Mouse (Mus musculus) forebrain, embryonic 16.5 days (tissue): ENCODE measurements around the gene Lztr1. TPM values are rescaled to one million over a fixed set of nuclear protein-coding genes. Genes with fewer than 3 reads are reported as not detected.

Experiments used
- ATAC-seq: fragments of 200-750 bp; cut with Nextera tagmentation; 2 replicates; pipeline ENCODE4 v1.8.0; 2017; ENCODE audit warnings: mild to moderate bottlenecking, moderate library complexity
- H3K27ac ChIP-seq: fragments of 300-500 bp; sonication (generic); 2 replicates; pipeline ENCODE4 v1.5.1; 2014; ENCODE audit warnings: low read length, control low read depth
- H3K27me3 ChIP-seq: fragments of 300-500 bp; sonication (generic); replicated peaks from 2 replicates; pipeline ENCODE4 v1.6.1; 2014; ENCODE audit warnings: low read length; ENCODE audit not compliant: control insufficient read depth, insufficient read depth
- H3K36me3 ChIP-seq: fragments of 300-500 bp; sonication (generic); 2 replicates; pipeline ENCODE4 v1.6.1; 2014; ENCODE audit not compliant: control insufficient read depth, insufficient read depth
- H3K4me1 ChIP-seq: fragments of 300-500 bp; sonication (generic); replicated peaks from 2 replicates; pipeline ENCODE4 v1.6.1; 2014; ENCODE audit warnings: low read length; ENCODE audit not compliant: control insufficient read depth, insufficient read depth
- H3K4me2 ChIP-seq: fragments of 300-500 bp; sonication (generic); 2 replicates; pipeline ENCODE4 v1.6.1; 2014; ENCODE audit warnings: mild to moderate bottlenecking, low read length, control low read depth
- H3K4me3 ChIP-seq: fragments of 300-500 bp; sonication (generic); replicated peaks from 2 replicates; pipeline ENCODE4 v1.5.1; 2014; ENCODE audit warnings: mild to moderate bottlenecking, low read length, control low read depth
- H3K9ac ChIP-seq: fragments of 300-500 bp; sonication (generic); replicated peaks from 2 replicates; pipeline ENCODE4 v1.6.1; 2014; ENCODE audit warnings: low read depth, low read length, control low read depth
- H3K9me3 ChIP-seq: fragments of 300-500 bp; sonication (generic); 2 replicates; pipeline ENCODE4 v1.6.1; 2016; ENCODE audit warnings: low read length; ENCODE audit not compliant: control insufficient read depth
- WGBS: fragments of 180-500 bp; shearing (Covaris S2); extraction: QIAGEN DNeasy Blood & Tissue Kit; methylation state at CpG from one replicate; pipeline ENCODE4 v1.1.7; 2014; 5-methylcytosine and 5-hydroxymethylcytosine counted together
- polyA plus RNA-seq: library from polyadenylated mRNA; unstranded; fragments of >200 nt; fragmentation: Nextera tagmentation; extraction: Ambion mirVana; gene quantifications from 2 replicates; pipeline ENCODE4 v1.2.1, GENCODE M21; 2015

Lztr1 gene
- polyA plus RNA-seq, result 130 and 150 TPM in 2 replicates

DNA sequence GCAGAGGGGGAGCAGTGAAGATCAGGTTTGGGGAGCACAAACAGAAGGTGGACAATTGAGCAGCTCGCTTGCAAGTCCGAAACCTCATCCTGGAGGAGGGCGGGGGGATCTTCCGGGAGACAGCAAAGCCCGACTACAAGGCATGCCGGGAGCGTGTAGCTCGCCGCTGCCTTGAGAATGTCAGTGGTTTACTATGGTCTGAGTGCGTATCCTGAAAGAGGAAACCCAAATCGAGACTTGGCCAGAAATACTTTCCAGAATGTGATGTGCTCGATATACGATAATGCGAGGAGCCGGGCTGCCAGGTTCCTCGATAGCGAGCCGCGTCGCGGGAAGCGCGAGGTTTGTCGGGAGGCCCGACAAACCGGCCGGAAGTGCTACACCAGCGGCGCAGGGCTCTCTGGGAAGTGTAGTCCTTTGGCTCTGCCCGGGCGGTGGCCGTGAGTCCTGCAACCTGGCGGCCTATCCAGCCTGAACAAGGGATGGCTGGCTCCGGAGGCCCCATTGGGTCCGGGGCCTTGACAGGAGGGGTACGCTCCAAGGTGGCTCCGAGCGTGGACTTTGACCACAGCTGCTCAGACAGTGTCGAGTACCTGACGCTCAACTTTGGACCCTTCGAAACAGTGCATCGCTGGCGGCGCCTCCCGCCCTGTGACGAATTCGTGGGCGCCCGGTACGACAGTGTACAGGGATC is at the start of gene Lztr1:
Gene Lztr1 (plus strand): TSS at position 143 of the 694 bp plus-strand sequence.
- peak within 1 kb of the TSS; percentile 85 for H3K27ac ChIP-seq
- peak within 1 kb of the TSS; percentile 88 for H3K4me3 ChIP-seq
- H3K27me3 ChIP-seq, result no peaks in the 10 kb centered on the region; the same call in 1 of the 2 replicates
- peak within 1 kb of the TSS; percentile 81 for H3K4me2 ChIP-seq
- WGBS, result under 1% methylated on average over 50 of the region's 50 CpGs
- peaks cover 16% of the 10 kb centered on the region for H3K4me1 ChIP-seq
- no peaks in the 10 kb centered on the region for H3K36me3 ChIP-seq
- H3K9me3 ChIP-seq, result no peaks in the 10 kb centered on the region
- ATAC-seq, result peak; percentile 98
- peak within 1 kb of the TSS; percentile 90 for H3K9ac ChIP-seq

DNA sequence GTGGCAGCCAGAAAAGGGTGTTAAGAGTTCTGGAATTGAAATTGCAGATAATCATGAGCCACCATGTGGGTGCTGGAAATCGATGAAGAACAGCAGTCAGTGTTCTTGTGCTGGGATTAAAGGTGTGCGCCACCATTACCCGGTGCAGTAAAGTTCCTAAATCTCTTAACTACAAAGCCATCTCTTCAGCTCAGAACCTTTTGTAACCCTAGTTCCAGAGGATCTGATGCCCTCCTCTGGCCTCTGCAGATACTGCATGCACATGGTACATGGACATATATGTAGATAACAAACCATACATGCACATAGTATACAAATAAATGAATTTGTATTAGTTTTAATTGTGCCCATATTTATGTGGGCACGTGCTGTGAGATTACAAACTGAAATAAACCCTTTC is 48.2 kb upstream of the Lztr1 start:
- Histone ChIP-seq H3K4me1 (peaks cover 15% of the 10 kb centered on the region), H3K4me2 (no peak overlapping the region), H3K9me3 (no peaks in the 10 kb centered on the region), H3K27ac (no peak overlapping the region), H3K9ac (no peak overlapping the region), H3K4me3 (no peak overlapping the region), H3K27me3 (no peaks in the 10 kb centered on the region), H3K36me3 (peaks cover 2% of the 10 kb centered on the region; the same call in 1 of the 2 replicates)
- WGBS, result 86% methylated on average over 4 of the region's 4 CpGs
- no peak for ATAC-seq

DNA sequence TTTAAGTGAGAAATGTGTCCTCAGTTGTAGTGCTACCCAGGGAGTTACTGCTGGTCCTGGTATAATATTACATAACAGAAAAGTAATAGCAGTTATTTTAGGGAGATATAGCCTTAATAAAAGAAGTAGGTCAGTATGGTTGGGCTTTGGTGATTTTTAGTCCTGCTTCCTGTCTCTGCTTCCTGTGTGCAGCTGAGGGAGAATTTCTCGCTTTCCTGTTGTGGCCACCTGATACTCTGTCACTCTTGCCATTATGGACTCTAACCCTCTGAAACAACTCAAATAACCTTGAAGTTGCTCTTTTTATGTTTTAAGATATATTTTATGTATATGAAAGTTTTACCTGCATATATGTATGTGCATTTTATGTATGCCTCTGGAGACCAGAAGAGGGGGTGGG is 46.9 kb upstream of the Lztr1 start:
- H3K9ac ChIP-seq, result no peak overlapping the region
- H3K27ac ChIP-seq, result no peak overlapping the region
- no peaks in the 10 kb centered on the region for H3K27me3 ChIP-seq
- no peak for ATAC-seq
- no peaks in the 10 kb centered on the region for H3K9me3 ChIP-seq
- 96% methylated on average over 1 of the region's 1 CpGs for WGBS
- peaks cover 3% of the 10 kb centered on the region for H3K4me1 ChIP-seq
- peaks cover 2% of the 10 kb centered on the region; the same call in 1 of the 2 replicates for H3K36me3 ChIP-seq
- no peak overlapping the region for H3K4me2 ChIP-seq
- no peak overlapping the region for H3K4me3 ChIP-seq

DNA sequence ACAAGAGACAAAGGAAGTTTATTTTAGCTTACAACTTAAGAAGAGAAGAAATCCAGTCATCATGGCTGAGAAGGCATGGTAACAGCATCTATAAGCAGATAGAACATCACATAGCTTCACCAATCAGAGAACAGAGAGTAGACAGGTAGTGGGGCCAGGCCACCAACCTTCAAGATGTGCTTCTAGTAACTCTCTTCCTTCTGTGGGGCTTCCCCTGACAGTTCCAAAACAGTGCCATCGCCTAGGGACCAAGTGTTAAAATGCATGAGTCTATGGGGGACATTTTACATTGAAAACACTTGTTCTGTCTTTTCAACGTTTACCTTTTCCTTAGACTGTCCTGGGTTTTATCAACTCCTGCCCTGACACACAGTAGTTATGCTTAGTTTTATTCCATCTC is 45.3 kb upstream of the Lztr1 start:
- Histone ChIP-seq H3K9ac (no peak overlapping the region), H3K4me3 (no peak overlapping the region), H3K9me3 (no peaks in the 10 kb centered on the region), H3K4me2 (no peak overlapping the region), H3K27me3 (no peaks in the 10 kb centered on the region), H3K36me3 (peaks cover 2% of the 10 kb centered on the region; the same call in 1 of the 2 replicates), H3K27ac (no peak overlapping the region), H3K4me1 (peaks cover 4% of the 10 kb centered on the region)
- WGBS, result 91% methylated on average over 2 of the region's 2 CpGs
- no peak for ATAC-seq

DNA sequence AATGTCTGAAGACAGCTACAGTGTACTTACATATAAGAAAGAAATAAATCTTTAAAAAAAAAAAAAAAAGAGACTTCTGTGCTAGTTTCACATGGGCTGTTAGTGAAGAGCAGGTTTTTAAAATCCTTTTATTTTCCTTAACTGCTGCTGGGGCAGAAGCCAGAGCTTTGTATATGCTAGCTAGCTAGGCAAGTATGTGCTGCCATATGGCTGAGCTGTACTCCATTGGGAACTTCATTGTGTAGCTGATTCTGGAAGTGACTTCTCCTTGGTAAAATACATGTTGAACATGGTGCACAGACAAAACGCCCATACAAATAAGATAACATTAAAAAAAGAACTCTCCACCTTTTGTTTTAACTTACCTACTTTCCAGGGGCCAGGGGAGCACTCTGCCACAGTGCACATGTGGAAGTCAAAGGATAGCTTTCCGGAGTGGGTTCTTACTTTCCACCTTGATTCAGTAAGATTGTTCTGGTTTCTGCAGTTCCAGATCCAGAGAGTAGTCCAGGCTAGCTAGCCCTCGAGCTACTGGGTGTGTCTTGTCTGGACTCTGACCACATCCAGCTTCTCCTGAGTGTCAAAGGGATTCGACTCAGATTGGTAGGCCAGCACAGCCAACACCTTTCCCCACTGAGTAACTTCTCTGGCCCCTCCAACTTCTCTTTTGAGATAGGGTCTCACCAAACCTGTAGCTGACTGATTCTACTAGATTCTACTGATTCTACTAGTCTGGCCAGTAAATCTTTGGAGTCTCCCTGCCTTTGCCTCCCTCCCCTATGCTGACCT is 41.4 kb upstream of the Lztr1 start:
- H3K9ac ChIP-seq, result no peak overlapping the region
- WGBS, result 90% methylated on average over 4 of the region's 4 CpGs
- H3K36me3 ChIP-seq, result no peaks in the 10 kb centered on the region
- no peaks in the 10 kb centered on the region for H3K9me3 ChIP-seq
- H3K4me1 ChIP-seq, result peaks cover 4% of the 10 kb centered on the region
- no peak overlapping the region for H3K4me2 ChIP-seq
- no peak overlapping the region for H3K4me3 ChIP-seq
- no peak overlapping the region for H3K27ac ChIP-seq
- ATAC-seq, result no peak
- H3K27me3 ChIP-seq, result no peaks in the 10 kb centered on the region

DNA sequence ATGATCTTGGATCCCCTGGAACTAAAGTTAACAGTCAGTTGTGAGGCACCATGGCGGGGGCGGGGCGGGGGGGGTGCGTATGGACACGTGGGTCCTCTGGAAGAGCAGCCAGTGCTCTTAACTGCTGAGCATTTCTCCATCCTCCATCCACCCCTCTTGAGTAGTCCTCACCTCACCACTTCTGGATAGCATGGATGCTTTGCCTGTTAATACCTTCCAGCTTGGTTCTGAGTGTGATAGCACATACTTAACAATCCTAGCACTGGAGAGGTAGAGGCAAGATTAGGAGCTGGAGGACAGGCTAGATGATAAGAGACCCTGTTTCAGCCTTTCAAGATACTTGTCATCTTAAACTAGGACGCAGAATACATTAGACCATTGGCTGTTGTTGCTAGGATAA is 36.0 kb upstream of the Lztr1 start:
- Histone ChIP-seq H3K4me1 (peaks cover 3% of the 10 kb centered on the region; the same call in 1 of the 2 replicates), H3K36me3 (no peaks in the 10 kb centered on the region), H3K9me3 (no peaks in the 10 kb centered on the region), H3K27ac (no peak overlapping the region), H3K4me3 (no peak overlapping the region), H3K9ac (no peak overlapping the region), H3K4me2 (no peak overlapping the region), H3K27me3 (no peaks in the 10 kb centered on the region)
- WGBS, result 93% methylated on average over 6 of the region's 6 CpGs
- ATAC-seq, result no peak

DNA sequence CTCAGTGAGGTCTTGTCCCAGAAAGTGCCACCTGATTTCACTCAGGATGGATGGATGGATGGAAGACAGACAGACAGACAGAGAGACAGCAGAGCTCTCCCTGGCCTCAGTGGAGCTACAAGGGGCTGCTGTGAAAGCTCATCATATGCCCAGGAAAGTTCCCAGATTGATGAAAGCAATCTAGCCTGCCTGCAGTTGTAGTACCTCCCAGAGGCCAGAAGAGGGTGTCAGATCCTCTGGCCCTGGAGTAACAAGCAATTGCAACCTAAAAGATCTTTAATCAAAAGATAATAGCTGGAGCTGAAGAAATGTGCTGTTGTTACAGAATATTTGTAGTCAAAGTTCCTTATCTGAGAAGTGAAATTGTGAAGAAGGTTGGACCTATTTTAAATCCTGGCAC is 34.4 kb upstream of the Lztr1 start:
- H3K4me1 ChIP-seq, result peaks cover 6% of the 10 kb centered on the region; the same call in 1 of the 2 replicates
- no peak overlapping the region for H3K4me2 ChIP-seq
- no peak overlapping the region for H3K4me3 ChIP-seq
- H3K36me3 ChIP-seq, result no peaks in the 10 kb centered on the region
- H3K27ac ChIP-seq, result no peak overlapping the region
- no peaks in the 10 kb centered on the region for H3K27me3 ChIP-seq
- no peak for ATAC-seq
- H3K9me3 ChIP-seq, result no peaks in the 10 kb centered on the region
- H3K9ac ChIP-seq, result no peak overlapping the region

DNA sequence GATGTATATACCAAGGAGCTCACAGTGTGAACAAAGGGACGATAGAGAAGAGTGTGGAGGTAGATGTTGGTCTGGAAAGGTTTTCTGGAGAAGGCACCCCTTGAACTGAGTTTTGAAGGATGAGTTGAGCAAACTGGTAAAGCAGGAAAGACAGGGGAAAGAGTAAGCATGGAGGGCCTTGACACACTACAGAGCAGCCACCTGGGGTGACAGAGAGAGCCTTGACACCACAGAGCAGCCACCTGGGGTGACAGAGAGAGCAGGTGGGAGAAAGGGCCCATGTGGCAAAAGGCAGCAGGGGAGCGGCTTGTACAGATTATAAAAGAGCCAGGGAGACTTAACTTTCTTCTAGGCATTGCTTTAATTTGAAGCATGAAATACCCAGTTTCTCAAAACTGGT is 33.7 kb upstream of the Lztr1 start:
- H3K9ac ChIP-seq, result no peak overlapping the region
- H3K27ac ChIP-seq, result no peak overlapping the region; the same call in 1 of the 2 replicates
- no peak overlapping the region for H3K4me2 ChIP-seq
- peaks cover 6% of the 10 kb centered on the region; the same call in 1 of the 2 replicates for H3K4me1 ChIP-seq
- H3K27me3 ChIP-seq, result no peaks in the 10 kb centered on the region
- no peaks in the 10 kb centered on the region for H3K36me3 ChIP-seq
- ATAC-seq, result no peak
- WGBS, result 85% methylated on average over 2 of the region's 2 CpGs
- no peak overlapping the region for H3K4me3 ChIP-seq
- H3K9me3 ChIP-seq, result no peaks in the 10 kb centered on the region

DNA sequence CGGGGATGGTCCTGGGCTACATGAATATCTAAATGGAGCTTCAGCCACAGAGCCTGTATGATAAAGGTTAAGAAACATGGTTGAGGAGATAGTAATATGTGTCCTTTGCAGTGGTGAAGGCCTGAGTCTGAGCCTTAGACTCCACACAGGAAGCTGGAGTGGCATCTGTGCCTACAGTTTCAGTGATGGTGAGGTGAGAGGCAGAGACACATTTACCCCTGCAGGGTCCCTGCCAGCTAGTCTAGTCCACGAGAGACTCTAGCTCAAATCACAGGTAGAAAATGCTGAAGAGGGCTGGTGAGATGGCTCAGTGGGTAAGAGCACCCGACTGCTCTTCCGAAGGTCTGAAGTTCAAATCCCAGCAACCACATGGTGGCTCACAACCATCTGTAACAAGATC is 33.2 kb upstream of the Lztr1 start:
- H3K9ac ChIP-seq, result no peak overlapping the region
- no peak overlapping the region for H3K4me2 ChIP-seq
- no peak for ATAC-seq
- peaks cover 6% of the 10 kb centered on the region; the same call in 1 of the 2 replicates for H3K4me1 ChIP-seq
- WGBS, result 91% methylated on average over 4 of the region's 4 CpGs
- no peak overlapping the region for H3K4me3 ChIP-seq
- H3K36me3 ChIP-seq, result no peaks in the 10 kb centered on the region
- no peaks in the 10 kb centered on the region for H3K27me3 ChIP-seq
- H3K9me3 ChIP-seq, result no peaks in the 10 kb centered on the region
- no peak overlapping the region for H3K27ac ChIP-seq
